Mouse (Mus musculus): ENCODE results near the gene Eif2b1. TPM values are rescaled to one million over a fixed set of nuclear protein-coding genes. Genes with fewer than 3 reads are reported as not detected.
"Not testable (repeated sequence)": the region's sequence is repeated elsewhere in the genome, so short reads cannot be mapped to it uniquely, and the experiment has no call there.

The Eif2b1 gene
- polyA plus RNA-seq, 1 experiment from 2014 or later: 87.3 TPM

GRCm38 (mm10) chr5:124602349-124602748, 23.4 kb upstream of the Eif2b1 start:
- Histone ChIP-seq H3K4me1 (ENCODE audit: control insufficient read depth, insufficient read depth, low read length) (peaks cover 6% of the 10 kb centered on the region), H3K36me3 (ENCODE audit: control insufficient read depth, insufficient read depth, low read length) (no peaks in the 10 kb centered on the region), H3K27me3 (ENCODE audit: control insufficient read depth, insufficient read depth, low read length) (no peaks in the 10 kb centered on the region), H3K9me3 (ENCODE audit: control insufficient read depth, low read length) (no peaks in the 10 kb centered on the region), H3K9ac (ENCODE audit: low read length) (no peak overlapping the region), H3K27ac (ENCODE audit: low read depth, low read length) (no peak overlapping the region), H3K4me2 (no peak overlapping the region), H3K4me3 (ENCODE audit: low read depth, low read length) (no peak overlapping the region)
- no peak for ATAC-seq (ENCODE audit: low FRiP score)
- 80% methylated on average over 5 of the region's 5 CpGs for WGBS
- DNase-seq (ENCODE audit: low spot score, missing footprints): peak; percentile 95

- H3K27me3 ChIP-seq (ENCODE audit: control insufficient read depth, insufficient read depth, low read length); ATAC-seq (ENCODE audit: low FRiP score); H3K9ac ChIP-seq (ENCODE audit: low read length): not testable (repeated sequence)
These were observed 20.8 kb upstream of the Eif2b1 start for GRCm38 (mm10) chr5:124599726-124600125.

GRCm38 (mm10) chr5:124598224-124599174, 19.6 kb upstream of the Eif2b1 start:
- Histone ChIP-seq H3K4me3 (ENCODE audit: low read depth, low read length) (peak overlapping the region; percentile 88), H3K36me3 (ENCODE audit: control insufficient read depth, insufficient read depth, low read length) (peaks cover 2% of the 10 kb centered on the region; the same call in 1 of the 2 replicates), H3K27me3 (ENCODE audit: control insufficient read depth, insufficient read depth, low read length) (no peaks in the 10 kb centered on the region), H3K27ac (ENCODE audit: low read depth, low read length) (no peak overlapping the region), H3K4me2 (peak overlapping the region; percentile 76), H3K4me1 (ENCODE audit: control insufficient read depth, insufficient read depth, low read length) (peaks cover 6% of the 10 kb centered on the region), H3K9me3 (ENCODE audit: control insufficient read depth, low read length) (no peaks in the 10 kb centered on the region), H3K9ac (ENCODE audit: low read length) (peak overlapping the region; percentile 81)
- ATAC-seq (ENCODE audit: low FRiP score) (peak; percentile 100), DNase-seq (ENCODE audit: low spot score, missing footprints) (peak; percentile 98)
- WGBS: 6% methylated on average over 30 of the region's 30 CpGs

More at GRCm38 (mm10) chr5:124599726-124600125, 20.8 kb upstream of the Eif2b1 start:
- not testable (repeated sequence) for H3K27ac ChIP-seq (ENCODE audit: low read depth, low read length); H3K4me2 ChIP-seq; H3K4me3 ChIP-seq (ENCODE audit: low read depth, low read length); H3K36me3 ChIP-seq (ENCODE audit: control insufficient read depth, insufficient read depth, low read length); H3K4me1 ChIP-seq (ENCODE audit: control insufficient read depth, insufficient read depth, low read length); H3K9me3 ChIP-seq (ENCODE audit: control insufficient read depth, low read length); DNase-seq (ENCODE audit: low spot score, missing footprints)
- 70% methylated on average over 8 of the region's 8 CpGs for WGBS

- no peak for DNase-seq (ENCODE audit: low spot score, missing footprints)
- Histone ChIP-seq H3K27me3 (ENCODE audit: control insufficient read depth, insufficient read depth, low read length) (no peaks in the 10 kb centered on the region), H3K9ac (ENCODE audit: low read length) (no peak overlapping the region), H3K4me3 (ENCODE audit: low read depth, low read length) (no peak overlapping the region), H3K36me3 (ENCODE audit: control insufficient read depth, insufficient read depth, low read length) (peaks cover 9% of the 10 kb centered on the region; the same call in 1 of the 2 replicates), H3K9me3 (ENCODE audit: control insufficient read depth, low read length) (no peaks in the 10 kb centered on the region), H3K4me2 (no peak overlapping the region), H3K4me1 (ENCODE audit: control insufficient read depth, insufficient read depth, low read length) (no peaks in the 10 kb centered on the region), H3K27ac (ENCODE audit: low read depth, low read length) (no peak overlapping the region)
- WGBS: 98% methylated on average over 3 of the region's 3 CpGs
- ATAC-seq (ENCODE audit: low FRiP score): no peak
These were observed 13.8 kb upstream of the Eif2b1 start for GRCm38 (mm10) chr5:124592768-124593167.

GRCm38 (mm10) chr5:124582515-124582914, 3.6 kb upstream of the Eif2b1 start:
- no peak overlapping the region for H3K4me2 ChIP-seq
- peaks cover 16% of the 10 kb centered on the region for H3K36me3 ChIP-seq (ENCODE audit: control insufficient read depth, insufficient read depth, low read length)
- DNase-seq (ENCODE audit: low spot score, missing footprints) (no peak), ATAC-seq (ENCODE audit: low FRiP score) (no peak)
- H3K4me1 ChIP-seq (ENCODE audit: control insufficient read depth, insufficient read depth, low read length): peaks cover 15% of the 10 kb centered on the region
- no peak overlapping the region for H3K9ac ChIP-seq (ENCODE audit: low read length)
- H3K27ac ChIP-seq (ENCODE audit: low read depth, low read length): no peak overlapping the region
- H3K4me3 ChIP-seq (ENCODE audit: low read depth, low read length): no peak overlapping the region
- 91% methylated on average over 5 of the region's 5 CpGs for WGBS
- H3K9me3 ChIP-seq (ENCODE audit: control insufficient read depth, low read length): no peaks in the 10 kb centered on the region
- H3K27me3 ChIP-seq (ENCODE audit: control insufficient read depth, insufficient read depth, low read length): no peaks in the 10 kb centered on the region

GRCm38 (mm10) chr5:124575467-124575866, 3.5 kb downstream of the Eif2b1 start:
- no peak for ATAC-seq (ENCODE audit: low FRiP score)
- Histone ChIP-seq H3K4me1 (ENCODE audit: control insufficient read depth, insufficient read depth, low read length) (peaks cover 15% of the 10 kb centered on the region), H3K27ac (ENCODE audit: low read depth, low read length) (no peak overlapping the region), H3K36me3 (ENCODE audit: control insufficient read depth, insufficient read depth, low read length) (peaks cover 18% of the 10 kb centered on the region), H3K27me3 (ENCODE audit: control insufficient read depth, insufficient read depth, low read length) (no peaks in the 10 kb centered on the region), H3K9me3 (ENCODE audit: control insufficient read depth, low read length) (no peaks in the 10 kb centered on the region), H3K4me2 (no peak overlapping the region), H3K9ac (ENCODE audit: low read length) (no peak overlapping the region), H3K4me3 (ENCODE audit: low read depth, low read length) (no peak overlapping the region)
- WGBS: 91% methylated on average over 7 of the region's 7 CpGs
- DNase-seq (ENCODE audit: low spot score, missing footprints): no peak

GRCm38 (mm10) chr5:124571068-124571467, 7.9 kb downstream of the Eif2b1 start:
- WGBS: 91% methylated on average over 12 of the region's 12 CpGs
- DNase-seq (ENCODE audit: low spot score, missing footprints): no peak
- ATAC-seq (ENCODE audit: low FRiP score): no peak
- H3K4me3 ChIP-seq (ENCODE audit: low read depth, low read length): no peak overlapping the region
- no peak overlapping the region for H3K4me2 ChIP-seq
- H3K27ac ChIP-seq (ENCODE audit: low read depth, low read length): no peak overlapping the region
- H3K4me1 ChIP-seq (ENCODE audit: control insufficient read depth, insufficient read depth, low read length): no peaks in the 10 kb centered on the region
- H3K36me3 ChIP-seq (ENCODE audit: control insufficient read depth, insufficient read depth, low read length): peaks cover 29% of the 10 kb centered on the region
- no peaks in the 10 kb centered on the region for H3K27me3 ChIP-seq (ENCODE audit: control insufficient read depth, insufficient read depth, low read length)
- no peak overlapping the region for H3K9ac ChIP-seq (ENCODE audit: low read length)
- no peaks in the 10 kb centered on the region for H3K9me3 ChIP-seq (ENCODE audit: control insufficient read depth, low read length)

GRCm38 (mm10) chr5:124555145-124555544, 23.8 kb downstream of the Eif2b1 start:
- no peak overlapping the region for H3K4me2 ChIP-seq
- ATAC-seq (ENCODE audit: low FRiP score) (no peak), DNase-seq (ENCODE audit: low spot score, missing footprints) (no peak)
- no peak overlapping the region for H3K27ac ChIP-seq (ENCODE audit: low read depth, low read length)
- H3K27me3 ChIP-seq (ENCODE audit: control insufficient read depth, insufficient read depth, low read length): no peaks in the 10 kb centered on the region
- no peak overlapping the region for H3K4me3 ChIP-seq (ENCODE audit: low read depth, low read length)
- H3K9me3 ChIP-seq (ENCODE audit: control insufficient read depth, low read length): no peaks in the 10 kb centered on the region
- no peak overlapping the region for H3K9ac ChIP-seq (ENCODE audit: low read length)
- peaks cover 5% of the 10 kb centered on the region; the same call in 1 of the 2 replicates for H3K4me1 ChIP-seq (ENCODE audit: control insufficient read depth, insufficient read depth, low read length)
- WGBS: 84% methylated on average over 1 of the region's 1 CpGs
- peaks cover 20% of the 10 kb centered on the region for H3K36me3 ChIP-seq (ENCODE audit: control insufficient read depth, insufficient read depth, low read length)

GRCm38 (mm10) chr5:124553607-124554006, 25.3 kb downstream of the Eif2b1 start:
- Histone ChIP-seq H3K27ac (ENCODE audit: low read depth, low read length) (no peak overlapping the region), H3K9me3 (ENCODE audit: control insufficient read depth, low read length) (no peaks in the 10 kb centered on the region), H3K27me3 (ENCODE audit: control insufficient read depth, insufficient read depth, low read length) (no peaks in the 10 kb centered on the region), H3K4me3 (ENCODE audit: low read depth, low read length) (0 out of 2 replicates have a peak overlapping the region, but pooled peaks have one; percentile 89), H3K36me3 (ENCODE audit: control insufficient read depth, insufficient read depth, low read length) (peaks cover 15% of the 10 kb centered on the region; the same call in 1 of the 2 replicates), H3K4me2 (peak overlapping the region; percentile 80), H3K4me1 (ENCODE audit: control insufficient read depth, insufficient read depth, low read length) (peaks cover 5% of the 10 kb centered on the region; the same call in 1 of the 2 replicates), H3K9ac (ENCODE audit: low read length) (peak overlapping the region; percentile 78; the same call in 1 of the 2 replicates)
- DNase-seq (ENCODE audit: low spot score, missing footprints) (no peak), ATAC-seq (ENCODE audit: low FRiP score) (no peak)
- WGBS: 71% methylated on average over 6 of the region's 6 CpGs

All from midbrain, embryonic 11.5 days (tissue).